Mouse (Mus musculus): ENCODE measurements around the gene Tnfsf4.

Gene Tnfsf4

DNA sequence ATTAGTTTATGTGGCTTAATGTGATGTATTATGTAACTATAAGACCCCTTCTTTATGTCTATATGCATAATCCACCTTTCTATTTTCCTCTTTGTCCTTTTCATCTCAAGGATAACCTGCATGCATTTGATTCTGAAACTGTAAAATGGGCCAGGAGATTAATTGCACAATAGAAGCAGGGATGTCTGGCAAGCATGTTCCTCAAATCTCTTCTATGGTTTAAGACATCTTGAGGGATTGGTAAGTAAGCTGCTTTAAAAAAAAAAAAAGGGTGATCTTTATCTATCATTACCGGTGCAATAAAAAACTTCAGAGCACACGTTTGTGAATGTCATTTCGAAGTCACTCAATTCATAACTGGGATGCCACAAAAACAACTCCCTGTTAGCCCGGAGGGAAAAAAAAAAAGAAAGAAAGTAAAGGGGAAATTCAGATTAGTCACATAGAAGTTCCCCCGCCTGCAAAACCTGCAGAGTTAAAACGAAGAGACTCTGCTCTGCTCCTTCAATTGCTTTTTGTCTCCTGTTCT lies at the start of gene Tnfsf4:
Gene Tnfsf4 (plus strand): TSS at position 479 of the 529 bp plus-strand sequence.
- no peak for DNase-seq

DNA sequence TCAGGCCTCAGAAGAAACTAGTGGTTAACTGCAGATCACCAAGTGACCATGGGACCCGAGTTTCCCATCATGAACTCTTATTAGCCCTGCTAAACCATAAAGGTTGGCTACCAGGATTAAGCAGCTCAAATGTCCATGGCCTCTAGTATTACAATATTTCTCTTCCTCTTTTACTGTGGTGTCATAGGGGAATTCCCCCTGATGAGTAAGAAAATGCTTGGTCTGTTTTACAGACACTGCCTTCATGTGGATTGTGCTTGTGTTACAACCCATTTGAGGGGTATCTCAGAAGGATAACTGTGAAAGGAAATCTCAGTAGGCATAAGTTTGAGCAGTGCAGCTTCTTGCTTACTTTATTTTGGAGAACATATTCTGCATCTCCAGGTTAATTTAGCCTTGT lies 44.2 kb upstream of the Tnfsf4 start:
- no peak for DNase-seq

DNA sequence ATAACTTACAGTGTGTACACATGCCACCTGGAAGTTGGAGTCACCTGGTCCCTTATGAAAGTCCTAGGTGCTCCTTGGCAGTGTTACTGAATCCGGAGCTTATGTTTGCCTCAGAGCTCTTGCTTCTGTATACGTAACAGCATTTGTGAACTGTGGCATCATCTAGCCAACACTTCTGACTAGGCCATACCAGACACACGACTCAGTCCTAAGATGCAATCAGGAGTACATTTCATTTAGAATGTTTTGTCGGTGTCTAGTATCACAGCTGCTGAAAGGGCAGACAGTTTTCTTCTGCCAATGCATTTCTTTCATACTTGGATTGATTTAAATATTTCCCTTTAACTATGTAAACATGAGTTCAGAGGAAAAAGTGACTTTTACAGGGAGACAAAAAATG lies 30.2 kb upstream of the Tnfsf4 start:
- no peak for DNase-seq

DNA sequence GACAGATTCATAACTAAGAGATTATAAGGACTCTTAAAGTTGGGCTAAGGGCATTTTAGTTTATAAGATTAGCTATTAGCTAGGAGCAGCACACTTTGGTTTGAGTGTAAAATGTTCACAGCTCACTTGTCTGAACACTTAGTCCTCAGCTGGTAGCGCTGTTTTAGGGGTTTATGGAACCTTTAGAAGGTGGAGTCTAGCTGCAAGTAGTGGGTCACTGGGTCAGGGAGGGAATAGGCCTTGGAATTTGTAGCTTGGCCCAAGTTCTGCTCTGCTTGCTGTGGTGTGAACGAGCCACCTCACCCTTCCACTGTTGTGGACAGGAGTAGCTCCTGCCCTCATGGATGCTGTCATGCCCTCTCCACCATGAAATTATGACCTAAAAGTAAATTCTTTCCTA lies 23.3 kb upstream of the Tnfsf4 start:
- no peak for DNase-seq

DNA sequence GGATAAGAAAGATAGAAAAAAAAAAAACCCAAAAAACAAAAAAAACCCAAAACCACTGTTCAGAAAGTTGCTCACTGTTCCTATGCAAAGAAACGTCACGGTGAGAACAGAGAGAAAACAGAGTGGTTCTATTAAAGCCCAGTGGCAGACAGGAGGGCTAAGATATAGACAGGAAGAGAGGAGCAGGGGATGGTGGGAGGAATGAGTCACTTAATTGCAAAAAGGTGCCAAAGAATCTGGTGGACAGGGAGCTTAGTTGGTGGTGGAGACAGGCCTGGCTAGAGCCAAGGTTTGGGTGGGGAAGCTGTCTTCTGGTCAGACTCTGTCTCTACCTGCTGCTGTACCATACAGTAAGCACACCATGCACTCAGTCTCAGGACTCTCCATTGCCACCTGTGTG lies 19.3 kb upstream of the Tnfsf4 start:
- DNase-seq = no peak

DNA sequence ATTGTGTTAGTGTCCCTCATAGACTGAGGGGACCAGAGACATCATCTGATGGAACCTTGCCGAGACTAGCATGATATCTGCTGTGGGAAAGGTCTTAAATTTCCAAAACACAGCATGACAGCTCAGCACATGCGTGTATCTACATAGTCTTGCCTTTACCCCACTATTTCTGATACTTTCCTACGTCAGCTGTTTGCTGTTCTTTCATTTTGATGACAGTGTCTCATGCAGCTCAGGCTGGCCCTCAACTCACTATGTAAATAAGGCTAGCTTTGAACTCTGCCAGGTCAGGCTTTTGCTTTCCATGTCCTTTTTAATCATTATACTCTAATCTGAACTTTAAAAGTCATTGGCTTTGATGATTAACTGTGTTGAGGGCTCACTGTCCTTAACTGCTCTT lies 16.6 kb upstream of the Tnfsf4 start:
- DNase-seq = no peak

DNA sequence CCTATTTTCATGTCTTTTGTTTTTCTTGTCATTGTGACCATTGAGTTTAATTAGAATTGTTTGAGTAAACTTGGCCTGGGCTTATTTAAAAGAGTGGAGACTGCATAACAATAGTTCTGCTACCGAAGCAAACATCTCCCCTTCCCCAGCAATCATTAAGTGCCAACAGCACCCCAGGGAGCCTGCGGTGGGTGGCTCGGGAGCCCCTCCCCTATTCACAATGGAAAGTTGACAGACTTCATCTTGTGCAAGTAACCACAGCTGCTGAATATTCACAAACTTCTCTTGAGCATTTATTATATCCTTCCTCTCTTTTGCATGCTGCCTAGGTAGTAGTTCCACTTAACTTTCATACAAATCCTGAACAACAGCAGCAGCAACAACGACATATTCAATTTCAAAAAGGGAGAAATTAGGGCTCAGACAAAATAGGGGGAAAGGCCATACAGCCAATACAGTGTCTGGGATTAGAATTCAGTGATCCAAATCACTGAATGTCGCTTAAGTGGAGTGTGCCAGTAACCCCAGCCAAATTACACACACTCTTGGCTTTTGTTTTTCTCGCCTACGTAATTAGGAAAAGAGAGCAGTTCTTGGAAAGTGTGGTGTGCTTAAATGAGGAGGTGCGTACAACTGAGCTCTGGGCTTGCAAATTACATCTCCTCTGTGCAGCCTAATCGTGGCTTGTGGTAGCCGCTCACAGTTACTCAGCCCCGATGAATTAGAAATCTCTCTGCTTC lies 15.4 kb upstream of the Tnfsf4 start:
- DNase-seq = no peak

DNA sequence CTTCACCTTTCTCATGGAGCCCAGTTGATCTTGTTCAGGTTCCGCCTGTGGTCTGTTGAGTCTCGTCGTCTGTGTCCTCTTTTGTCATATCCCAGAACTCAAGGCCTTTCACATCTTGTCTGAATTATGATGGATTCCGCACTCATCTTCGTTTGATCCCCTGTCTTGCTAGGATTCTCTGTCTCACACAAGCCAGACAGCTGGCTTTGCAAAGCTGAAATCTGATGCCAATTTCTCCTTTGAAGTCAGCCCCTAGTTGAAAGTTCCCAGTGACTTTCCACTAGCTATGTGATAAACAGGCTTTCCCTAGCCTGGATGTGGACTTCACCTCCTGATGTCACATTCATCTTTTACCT lies 14.8 kb upstream of the Tnfsf4 start:
- DNase-seq = no peak

DNA sequence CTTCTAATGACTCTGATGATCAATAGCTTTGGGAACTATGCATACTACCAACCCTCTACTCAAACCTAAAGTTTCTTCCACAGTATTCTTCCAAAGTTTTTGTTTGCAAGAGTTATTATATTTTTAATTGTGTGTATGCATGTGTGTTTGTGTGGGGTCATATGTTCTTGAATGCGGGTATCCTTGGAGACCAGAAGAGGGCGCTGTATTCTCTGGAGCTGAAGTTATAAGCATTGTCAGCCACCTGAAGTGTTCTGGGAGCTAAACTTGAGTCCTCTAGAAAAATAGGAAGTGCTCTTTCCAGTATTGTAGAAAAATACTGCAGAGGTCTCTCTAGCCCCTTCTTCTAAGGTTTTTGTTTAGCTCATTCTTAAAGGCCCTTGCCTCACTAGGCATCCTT lies 5.1 kb upstream of the Tnfsf4 start:
- no peak for DNase-seq

DNA sequence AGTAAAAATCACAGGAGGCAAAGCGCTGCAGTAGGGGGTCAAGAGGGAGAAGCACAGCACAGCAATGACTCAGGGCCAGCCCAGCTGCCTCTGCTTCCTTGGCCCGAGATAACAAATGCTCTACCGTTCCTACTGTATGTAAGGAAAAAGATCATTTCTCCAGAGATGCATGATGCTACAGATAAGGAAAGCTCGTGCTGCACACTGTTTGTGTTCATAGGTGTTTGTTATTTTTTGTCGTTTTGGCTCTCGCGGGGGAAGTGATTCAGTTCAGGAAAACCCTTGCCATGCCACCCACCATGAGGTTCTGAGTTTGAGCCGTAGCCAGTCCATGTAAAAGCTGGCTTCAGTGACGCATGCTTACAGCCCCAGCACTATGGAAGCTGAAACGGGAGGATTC lies 2.3 kb upstream of the Tnfsf4 start:
- no peak for DNase-seq

DNA sequence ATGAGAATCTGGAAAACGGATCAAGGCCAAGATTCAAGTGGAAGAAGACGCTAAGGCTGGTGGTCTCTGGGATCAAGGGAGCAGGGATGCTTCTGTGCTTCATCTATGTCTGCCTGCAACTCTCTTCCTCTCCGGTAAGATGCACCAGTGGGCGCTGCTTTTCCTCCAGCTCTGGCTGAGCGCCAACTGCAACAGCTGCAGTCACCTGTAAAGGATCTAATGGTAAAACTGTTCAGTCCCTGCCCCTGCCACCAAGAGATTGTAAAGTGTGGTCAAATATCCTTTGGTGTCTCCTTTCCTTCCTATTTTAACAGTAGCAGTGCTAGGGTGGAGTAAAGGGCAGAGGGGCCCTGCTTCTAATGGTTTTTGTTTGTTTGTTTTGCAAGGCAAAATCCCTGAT lies 401 bp downstream of the Tnfsf4 start:
- DNase-seq = no peak

DNA sequence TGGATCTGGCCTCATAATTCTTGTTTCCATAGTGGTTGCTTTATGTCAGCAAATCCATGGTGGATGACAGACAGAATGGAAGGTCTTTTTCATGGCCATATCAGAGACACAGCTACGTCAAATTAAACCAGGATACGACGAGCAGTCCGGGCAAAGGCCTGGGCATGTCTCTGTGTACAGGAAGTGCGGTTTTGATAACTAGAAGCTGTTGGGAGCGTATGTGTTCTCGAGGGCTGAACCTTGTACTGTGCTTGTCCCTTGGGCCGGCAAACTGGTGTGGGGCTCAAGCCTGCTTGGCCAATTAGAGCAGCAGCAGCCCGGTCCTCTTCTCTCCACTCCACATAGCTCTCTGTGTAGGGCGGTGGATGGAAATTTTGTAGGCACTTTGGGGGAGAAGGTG lies 1.1 kb downstream of the Tnfsf4 start:
- DNase-seq = no peak

DNA sequence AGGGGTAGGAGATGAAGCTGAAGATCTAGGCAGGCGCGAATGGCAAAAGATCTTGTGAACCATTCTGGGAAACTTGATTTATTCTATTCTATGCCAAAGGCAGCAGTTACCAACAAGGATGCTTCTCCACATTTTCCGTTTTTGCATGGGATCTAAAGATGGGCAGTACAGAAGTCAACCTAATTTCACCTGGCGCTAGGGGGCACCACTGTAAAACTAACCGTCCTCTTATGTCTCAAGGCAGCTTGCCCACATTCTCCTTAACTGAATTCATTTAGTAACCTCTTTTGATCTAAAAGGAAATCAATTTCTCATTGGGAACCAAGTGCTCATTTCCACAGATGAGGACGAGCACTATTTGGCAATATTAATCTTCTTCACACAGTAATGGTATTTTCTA lies 4.9 kb downstream of the Tnfsf4 start:
- DNase-seq = peak; percentile 9

DNA sequence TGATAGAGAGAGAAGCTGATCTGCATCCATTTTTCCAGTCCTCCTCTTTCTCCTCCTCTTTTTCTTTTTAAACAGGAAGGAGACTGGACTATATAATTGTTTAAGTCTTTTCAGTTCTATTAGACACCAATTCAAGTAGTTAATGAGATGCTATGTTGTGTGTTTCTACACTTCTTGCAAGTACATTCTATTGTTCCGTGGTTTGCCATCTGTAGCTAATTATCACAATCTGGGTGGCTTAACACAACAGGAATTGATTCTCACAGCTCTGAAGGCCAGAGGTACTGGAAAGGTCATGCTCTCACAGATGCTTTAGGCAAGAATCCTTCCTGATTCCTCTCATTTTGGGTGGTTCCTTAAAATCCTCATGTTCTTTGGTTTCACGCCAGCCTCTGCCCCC lies 7.9 kb downstream of the Tnfsf4 start:
- no peak for DNase-seq

DNA sequence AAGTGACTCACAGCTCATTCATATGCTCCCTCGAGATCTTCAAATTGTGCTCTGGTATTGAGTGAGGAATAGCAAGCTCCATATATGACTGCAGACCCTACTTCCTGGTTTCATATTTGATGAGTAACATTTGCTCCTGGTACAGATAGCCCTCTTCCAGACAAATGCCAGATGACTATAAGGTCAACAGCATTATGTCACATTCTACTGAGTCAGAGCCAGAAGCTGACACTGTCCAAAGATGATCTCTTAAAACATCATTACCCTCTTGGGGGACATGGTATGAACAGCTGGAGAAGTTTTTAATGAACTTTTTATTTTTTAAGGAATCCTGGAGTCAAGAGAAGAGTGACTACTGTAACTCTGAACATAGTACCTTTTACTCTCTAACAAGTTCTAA lies 11.3 kb downstream of the Tnfsf4 start:
- no peak for DNase-seq

DNA sequence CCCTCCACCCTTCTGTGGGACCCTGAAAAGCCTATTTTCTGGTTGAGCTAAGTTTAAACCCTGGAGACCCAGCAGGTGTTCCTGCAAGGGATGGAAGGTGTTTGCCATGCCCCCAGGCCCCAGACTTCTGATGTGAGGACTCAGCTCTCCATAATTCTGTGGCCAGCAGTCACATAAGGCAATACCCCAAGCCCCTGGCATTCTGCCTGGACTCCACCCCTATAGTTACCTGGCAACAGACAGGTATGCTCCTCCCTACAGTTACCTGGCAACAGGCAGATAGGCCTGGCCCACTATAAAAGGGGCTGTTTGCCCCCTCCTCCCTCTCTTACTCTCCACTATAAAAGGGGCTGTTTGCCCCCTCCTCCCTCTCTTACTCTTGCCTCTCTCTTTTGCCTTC lies 24.7 kb downstream of the Tnfsf4 start:
- DNase-seq = no peak

DNA sequence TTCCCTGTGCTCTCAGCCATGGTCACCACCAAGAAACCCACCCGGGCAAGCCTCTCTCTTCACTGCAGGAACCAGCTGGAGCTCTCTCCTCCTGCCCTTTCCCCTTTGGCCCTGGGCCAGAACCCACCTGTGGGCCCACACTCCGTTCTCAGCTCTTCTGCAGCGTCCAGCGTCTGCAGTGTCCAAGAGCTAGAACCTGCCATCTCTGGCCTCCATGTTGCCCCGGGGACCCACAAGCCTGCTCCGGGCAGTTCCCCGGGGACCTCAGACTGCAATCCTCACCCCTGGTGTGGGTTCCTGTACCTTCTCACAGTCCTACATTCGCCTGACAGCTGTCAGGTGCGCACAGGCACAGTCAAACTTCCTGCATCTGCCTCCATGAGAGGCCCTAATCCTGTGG lies 25.4 kb downstream of the Tnfsf4 start:
- no peak for DNase-seq

DNA sequence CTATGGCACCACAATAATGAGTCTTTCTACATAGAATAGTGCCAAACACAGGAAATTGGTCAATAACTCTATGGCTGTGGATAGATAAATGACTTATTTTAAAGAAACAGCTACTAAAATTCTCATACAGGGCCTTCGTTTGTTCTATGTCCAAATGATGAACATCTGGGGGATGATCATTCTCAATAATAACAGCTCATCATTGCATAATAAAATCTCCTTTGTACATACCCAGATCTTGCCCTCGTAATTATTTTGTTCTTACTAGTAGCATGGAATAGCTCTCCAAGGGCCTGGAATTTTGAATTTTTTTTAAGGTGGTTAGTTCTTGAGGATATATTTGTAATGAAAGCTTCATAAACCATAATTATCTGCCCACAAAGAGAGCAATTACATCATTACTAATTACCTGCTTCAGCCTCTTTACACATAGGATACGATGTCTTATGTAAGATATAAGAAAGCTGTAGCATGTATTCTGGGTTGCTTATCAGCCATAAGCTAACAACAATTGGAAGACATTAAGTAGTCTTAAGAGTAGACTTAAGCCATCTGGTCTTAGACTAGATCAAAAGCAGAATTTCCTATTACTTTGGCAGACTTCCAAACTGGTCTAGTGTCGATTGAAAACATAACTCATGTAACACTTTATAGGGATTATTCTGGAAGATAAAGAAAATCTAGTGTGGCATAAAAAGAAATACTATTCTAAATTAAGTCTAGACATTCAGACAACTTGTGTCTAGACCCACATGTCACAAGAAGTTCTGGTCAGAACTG lies 31.3 kb downstream of the Tnfsf4 start:
- DNase-seq = no peak

DNA sequence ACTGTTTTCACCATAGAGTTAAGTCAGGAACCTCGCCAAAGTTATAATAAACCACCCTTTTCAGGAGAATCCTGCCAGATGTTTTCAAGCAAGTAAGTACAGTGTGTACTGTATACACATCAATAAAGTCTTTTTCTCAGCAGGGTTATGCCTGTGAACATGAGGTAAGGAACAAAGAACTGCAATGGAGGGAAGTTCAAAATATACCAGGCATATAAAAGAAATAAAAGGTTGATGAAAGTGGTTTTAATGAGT lies 31.8 kb downstream of the Tnfsf4 start:
- no peak for DNase-seq

DNA sequence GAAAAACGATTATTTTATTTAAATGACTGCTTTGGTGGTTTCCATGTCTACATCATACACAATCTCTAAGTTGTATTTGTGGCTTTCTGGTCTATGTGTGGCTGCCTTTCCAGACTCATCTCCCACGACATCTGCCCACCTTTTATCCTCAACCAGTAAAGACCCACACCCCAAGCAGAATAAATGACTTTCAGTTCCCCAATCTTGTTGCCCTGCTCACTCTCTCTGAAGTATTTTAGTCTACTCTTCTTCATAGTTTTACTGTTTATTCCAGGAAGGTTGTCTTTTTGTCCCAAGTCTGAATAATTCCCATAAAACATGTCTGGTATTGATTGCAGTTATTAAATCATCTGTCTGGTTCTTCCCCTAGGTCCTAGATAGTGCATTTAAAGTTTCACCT lies 40.6 kb downstream of the Tnfsf4 start:
- DNase-seq = no peak

DNA sequence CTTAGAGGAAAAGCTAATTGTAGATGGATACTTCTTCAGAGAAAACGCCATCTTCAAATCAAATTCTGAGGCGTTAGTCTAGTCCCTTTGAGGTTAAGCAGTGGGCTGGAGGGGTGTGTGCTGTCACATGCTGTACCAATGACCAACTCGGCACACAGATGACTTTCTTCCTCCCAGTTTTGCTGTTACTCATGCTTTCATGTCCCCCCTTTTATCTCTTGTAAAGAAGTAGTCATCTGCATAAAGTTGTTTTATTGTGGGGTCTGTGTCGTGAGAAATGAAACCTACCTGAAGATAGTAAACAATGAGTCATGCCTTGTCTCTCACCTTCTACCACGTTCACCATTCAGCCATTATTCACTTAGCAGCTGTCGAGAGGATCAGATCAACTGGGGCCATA lies 41.3 kb downstream of the Tnfsf4 start:
- no peak for DNase-seq

DNA sequence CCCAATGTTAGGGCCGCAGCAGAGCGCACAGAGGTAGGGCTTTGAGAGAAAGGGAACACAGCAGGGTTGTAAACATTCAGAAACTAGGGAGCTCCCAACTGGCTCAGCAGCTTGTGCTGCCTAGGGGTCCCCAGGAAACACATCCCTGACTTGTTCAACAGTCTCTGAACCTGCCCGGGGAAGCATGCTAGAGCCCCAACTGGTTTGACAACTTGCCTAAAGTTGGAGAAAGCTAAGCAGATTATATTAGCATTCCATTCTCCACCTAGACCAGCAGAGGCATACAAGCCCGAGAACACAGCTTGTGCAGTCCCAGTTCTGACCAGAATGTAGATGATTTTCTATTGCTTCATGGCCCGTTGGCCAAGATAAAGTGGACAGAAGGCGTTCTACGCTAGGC lies 49.6 kb downstream of the Tnfsf4 start:
- no peak for DNase-seq

DNA sequence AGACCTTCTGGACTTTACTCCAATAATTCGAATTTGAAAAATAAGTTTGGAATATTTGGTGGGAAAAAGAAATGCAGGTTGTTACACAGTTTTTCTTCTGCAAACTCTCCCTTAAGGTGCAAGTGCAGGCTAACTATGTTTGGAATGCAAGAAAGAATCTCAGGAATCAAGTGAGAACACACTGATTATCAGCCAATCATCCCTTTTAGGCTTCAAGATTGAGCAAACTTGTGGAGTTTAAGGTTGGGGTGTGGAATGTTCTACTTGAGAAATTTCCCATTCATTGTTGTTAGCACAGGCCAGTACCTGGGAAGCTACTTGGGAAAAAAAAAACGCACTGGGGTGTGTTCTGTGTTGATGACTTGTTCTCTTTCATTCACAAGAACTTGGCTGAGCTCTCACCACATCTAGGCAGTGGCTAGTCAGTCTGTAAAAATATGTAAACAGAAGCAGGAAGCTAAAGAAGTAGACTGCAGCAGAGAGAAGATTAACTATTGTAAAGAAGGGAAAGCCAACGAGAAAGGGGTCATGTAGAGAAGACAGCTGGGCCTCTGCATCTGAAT lies 56.6 kb downstream of the Tnfsf4 start:
- DNase-seq = no peak

DNA sequence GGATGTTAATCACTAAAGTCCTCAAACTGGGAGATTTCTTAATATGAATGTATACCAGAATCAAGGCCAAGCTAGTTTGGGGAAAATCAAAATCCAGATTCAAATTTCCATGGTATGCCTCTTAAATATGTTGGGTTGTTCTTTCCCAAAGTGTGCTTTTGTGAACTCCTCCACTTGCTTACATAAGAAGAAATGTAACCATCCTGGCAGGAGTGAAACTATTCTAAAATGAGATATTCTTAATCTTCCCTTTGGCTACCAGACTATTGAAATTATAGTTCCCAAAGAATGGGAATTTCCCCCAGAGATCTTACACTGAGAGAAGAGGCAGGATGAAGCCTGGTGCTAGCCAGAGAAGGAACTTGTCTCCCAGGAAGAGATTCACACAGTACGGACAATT lies 57.0 kb downstream of the Tnfsf4 start:
- no peak for DNase-seq
